Mouse (Mus musculus) CH12.LX (cell line): ENCODE measurements at regions not wholly inside any gene's neighbourhood (a gene's known extent, or its start where the extent isn't known, plus 50 kb on each side); places are given as distances from the start of the nearest gene placed in this dataset.

Experiments
- DNase-seq: peaks from one replicate; pipeline ENCODE4 v3.0.0-alpha.2; 2013; ENCODE audit errors: extremely low read depth
- H3K27ac ChIP-seq: 2 replicates; pipeline ENCODE4 v1.5.1; 2012; ENCODE audit warnings: low read depth, mild to moderate bottlenecking, control low read depth, moderate library complexity; ENCODE audit not compliant: insufficient read depth
- H3K27me3 ChIP-seq: replicated peaks from 2 replicates; pipeline ENCODE3; 2012; ENCODE audit warnings: inconsistent platforms
- H3K36me3 ChIP-seq, 2 experiments: replicated peaks in 1 of 2; 2 replicates each; pipeline versions ENCODE3 to v1.6.1; 2012; ENCODE audit warnings: inconsistent platforms in 1 of 2, low read length in 1 of 2, mild to moderate bottlenecking in 1 of 2, mixed read lengths in 1 of 2, moderate library complexity in 1 of 2; ENCODE audit not compliant: control insufficient read depth in 1 of 2, insufficient read depth in 1 of 2
- H3K4me1 ChIP-seq, 2 experiments: 2 replicates each; pipeline ENCODE4 v1.6.1; 2012; ENCODE audit warnings: inconsistent platforms in 1 of 2, moderate library complexity in 1 of 2; ENCODE audit not compliant: insufficient read depth in 2 of 2, control insufficient read depth in 1 of 2
- H3K4me2 ChIP-seq: 2 replicates; pipeline ENCODE4 v1.6.1; 2012; ENCODE audit warnings: low read depth, mild to moderate bottlenecking, control low read depth; ENCODE audit not compliant: poor library complexity, insufficient read depth, severe bottlenecking
- H3K4me3 ChIP-seq, 3 experiments: fragments of 150-350 bp in 1 of 3; sonication (generic) in 1 of 3; replicated peaks in 1 of 3; 2 replicates each; pipeline versions ENCODE3 to v1.5.1; 2011 to 2012; ENCODE audit warnings: low read depth in 2 of 3, low read length in 2 of 3, mild to moderate bottlenecking in 2 of 3, moderate library complexity in 2 of 3, control low read depth in 1 of 3, improper control_type of control experiment in 1 of 3, inconsistent platforms in 1 of 3, mixed read lengths in 1 of 3; ENCODE audit not compliant: poor library complexity in 1 of 3
- H3K79me2 ChIP-seq: replicated peaks from 2 replicates; pipeline ENCODE4 v1.6.1; 2012; ENCODE audit warnings: mild to moderate bottlenecking, moderate library complexity; ENCODE audit not compliant: control insufficient read depth, poor library complexity, insufficient read depth, severe bottlenecking; ENCODE audit errors: extremely low read depth
- H3K9ac ChIP-seq: 2 replicates; pipeline ENCODE4 v1.6.1; 2012; ENCODE audit warnings: low read depth, mild to moderate bottlenecking, control low read depth, moderate library complexity; ENCODE audit not compliant: insufficient read depth
- H3K9me3 ChIP-seq: replicated peaks from 2 replicates; pipeline ENCODE3; 2012; ENCODE audit warnings: low read length, inconsistent platforms, mixed read lengths
- CTCF ChIP-seq, 2 experiments: IDR thresholded peaks in 1 of 2; conservative IDR thresholded peaks in 1 of 2; 2 replicates each; pipeline ENCODE4 v1.5.1; 2011 to 2012; ENCODE audit warnings: low read depth in 2 of 2, low read length in 2 of 2, improper control_type of control experiment in 1 of 2, inconsistent platforms in 1 of 2, mild to moderate bottlenecking in 1 of 2, moderate library complexity in 1 of 2
- E2F4 ChIP-seq: IDR thresholded peaks from 2 replicates; pipeline ENCODE4 v1.6.1; 2011; ENCODE audit warnings: low read depth, low read length, improper control_type of control experiment; ENCODE audit not compliant: insufficient replicate concordance
- ELF1 ChIP-seq: IDR thresholded peaks from 2 replicates; pipeline ENCODE4 v1.6.1; 2014; ENCODE audit warnings: low read depth, mild to moderate bottlenecking, inconsistent platforms, low read length, improper control_type of control experiment
- GABPA ChIP-seq: IDR thresholded peaks from 2 replicates; pipeline ENCODE4 v1.6.1; 2012; ENCODE audit warnings: low read depth, low read length, improper control_type of control experiment, inconsistent platforms; ENCODE audit not compliant: insufficient replicate concordance
- JUN ChIP-seq: IDR thresholded peaks from 2 replicates; pipeline ENCODE4 v1.6.1; 2011; ENCODE audit warnings: low read depth, mild to moderate bottlenecking, low read length, improper control_type of control experiment, moderate library complexity; ENCODE audit not compliant: insufficient read depth
- MAZ ChIP-seq: IDR thresholded peaks from 2 replicates; pipeline ENCODE4 v1.6.1; 2012; ENCODE audit warnings: low read depth, mild to moderate bottlenecking, inconsistent platforms, low read length, improper control_type of control experiment, moderate library complexity
- MEF2A ChIP-seq: IDR thresholded peaks from 2 replicates; pipeline ENCODE4 v1.6.1; 2014; ENCODE audit warnings: low read depth, mild to moderate bottlenecking, inconsistent platforms, low read length, improper control_type of control experiment, borderline replicate concordance
- MXI1 ChIP-seq: IDR thresholded peaks from 2 replicates; pipeline ENCODE4 v1.6.1; 2011; ENCODE audit warnings: mild to moderate bottlenecking, low read depth, low read length, improper control_type of control experiment
- MYC ChIP-seq: IDR thresholded peaks from 2 replicates; pipeline ENCODE4 v1.6.1; 2011; ENCODE audit warnings: low read depth, mild to moderate bottlenecking, improper control_type of control experiment, low read length
- POLR2A ChIP-seq: IDR thresholded peaks from 2 replicates; pipeline ENCODE4 v1.6.1; 2011; ENCODE audit warnings: low read depth, mild to moderate bottlenecking, improper control_type of control experiment, low read length
- RAD21 ChIP-seq: IDR thresholded peaks from 2 replicates; pipeline ENCODE4 v1.6.1; 2011; ENCODE audit warnings: low read depth, mild to moderate bottlenecking, low read length, improper control_type of control experiment, moderate library complexity
- RCOR1 ChIP-seq: conservative IDR thresholded peaks from 2 replicates; pipeline ENCODE4 v1.6.1; 2012; ENCODE audit warnings: low read depth, mild to moderate bottlenecking, inconsistent platforms, low read length, improper control_type of control experiment
- SMC3 ChIP-seq: IDR thresholded peaks from 2 replicates; pipeline ENCODE4 v1.6.1; 2011; ENCODE audit warnings: low read depth, low read length, improper control_type of control experiment
- TBP ChIP-seq: conservative IDR thresholded peaks from 2 replicates; pipeline ENCODE4 v1.6.1; 2011; ENCODE audit warnings: low read depth, low read length, improper control_type of control experiment
- USF1 ChIP-seq: IDR thresholded peaks from 2 replicates; pipeline ENCODE4 v1.6.1; 2014; ENCODE audit warnings: low read depth, mild to moderate bottlenecking, inconsistent platforms, low read length, improper control_type of control experiment
- ZMIZ1 ChIP-seq: IDR thresholded peaks from 2 replicates; pipeline ENCODE4 v1.6.1; 2012; ENCODE audit warnings: low read depth, mild to moderate bottlenecking, inconsistent platforms, low read length, improper control_type of control experiment
- dilution Hi-C: fragments of 300-500 bp; cut with MboI; formaldehyde crosslinking; loops from 2 replicates; pipeline ENCODE4 v1.14.3; 2020; ENCODE audit warnings: low sequenced_read_pairs; ENCODE audit not compliant: extremely low pct_unique_long_range_greater_than_20kb, extremely low pct_ligation_motif_present
- in situ Hi-C: fragments of 300-500 bp; cut with MboI; formaldehyde crosslinking; loops from 3 replicates; pipeline ENCODE4 v1.14.3; 2019; ENCODE audit warnings: low sequenced_read_pairs, low pct_ligation_motif_present, low pct_unique_long_range_greater_than_20kb, mixed read lengths

DNA sequence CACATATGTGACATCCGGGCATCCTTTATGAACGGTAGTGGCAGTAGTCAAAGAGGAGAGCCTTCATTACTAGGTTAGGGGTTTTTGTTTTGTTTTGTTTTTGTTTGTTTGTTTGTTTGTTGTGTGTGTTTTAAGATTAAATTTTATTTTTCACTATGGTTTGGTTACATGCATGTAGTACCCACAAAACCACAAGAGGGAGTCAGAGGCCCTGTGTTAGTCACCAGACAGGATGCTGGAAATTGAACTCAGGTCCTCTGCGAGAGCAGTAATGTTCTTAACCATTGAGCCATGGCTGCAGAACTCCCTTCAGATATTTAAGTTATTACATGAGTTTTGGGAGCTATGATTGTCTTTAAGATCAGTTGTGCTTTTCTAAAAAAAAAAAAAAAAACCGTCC, 109.3 kb upstream of the Tmco5 start:
- no peaks in the 10 kb centered on the region for H3K27me3 ChIP-seq
- H3K4me1 ChIP-seq, result no peaks in the 10 kb centered on the region
- H3K4me2 ChIP-seq, result no peak overlapping the region
- H3K9me3 ChIP-seq, result no peaks in the 10 kb centered on the region
- TF ChIP-seq ZMIZ1 (no peak), MEF2A (no peak), CTCF (conservative IDR thresholded peaks at IDR 0.05 in 1 of 2, IDR thresholded peaks at IDR 0.05 in 1 of 2; ENCODE audit: low read depth in 2 of 2, low read length in 2 of 2) (peak; percentile 30 to 62; a peak in 2 of 4 replicates), ELF1 (no peak), POLR2A (no peak), JUN (no peak), TBP (no peak), SMC3 (peak; percentile 61), RCOR1 (no peak), MYC (no peak), RAD21 (peak; percentile 54), USF1 (no peak)
- no peak overlapping the region for H3K4me3 ChIP-seq
- no peak overlapping the region for H3K9ac ChIP-seq
- no peaks in the 10 kb centered on the region for H3K36me3 ChIP-seq
- peak; percentile 14 for DNase-seq
- dilution Hi-C loops, result no loop called here
- in situ Hi-C loops, result no loop called here
- no peak overlapping the region for H3K27ac ChIP-seq
- no peaks in the 10 kb centered on the region for H3K79me2 ChIP-seq

DNA sequence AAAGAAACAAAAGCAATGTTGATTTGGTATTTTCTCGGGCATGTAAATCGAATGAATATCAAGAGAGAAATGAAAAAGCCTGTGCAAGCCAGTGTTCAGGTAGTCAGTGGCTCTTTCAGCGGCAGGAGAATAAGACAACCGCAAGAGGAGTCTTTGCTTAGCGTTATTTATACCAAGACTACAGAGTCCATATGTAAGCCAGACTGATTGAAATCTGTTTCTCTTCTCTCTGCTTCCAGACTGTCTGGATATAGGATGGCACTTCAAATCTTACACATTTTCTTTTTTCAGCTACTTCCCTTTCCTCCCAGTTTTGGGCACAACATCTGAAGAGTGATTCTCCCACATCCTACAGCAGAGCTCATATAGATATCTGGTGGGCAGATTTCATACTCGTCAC, 105.9 kb upstream of the Tmco5 start:
- in situ Hi-C loops (no loop called here), dilution Hi-C loops (no loop called here)
- H3K9me3 ChIP-seq, result no peaks in the 10 kb centered on the region
- H3K36me3 ChIP-seq, result no peaks in the 10 kb centered on the region
- H3K9ac ChIP-seq, result no peak overlapping the region
- DNase-seq, result no peak
- H3K4me1 ChIP-seq, result no peaks in the 10 kb centered on the region
- no peaks in the 10 kb centered on the region for H3K79me2 ChIP-seq
- TF ChIP-seq E2F4 (no peak), POLR2A (no peak), GABPA (no peak), MXI1 (no peak), MAZ (no peak), RAD21 (no peak)
- H3K4me2 ChIP-seq, result no peak overlapping the region
- H3K4me3 ChIP-seq, result no peak overlapping the region
- no peak overlapping the region for H3K27ac ChIP-seq
- no peaks in the 10 kb centered on the region for H3K27me3 ChIP-seq
